Mouse (Mus musculus) limb, embryonic 10.5 days (tissue): ENCODE measurements around the gene Dnajc15. TPM values are rescaled to one million over a fixed set of nuclear protein-coding genes. Genes with fewer than 3 reads are reported as not detected.

ENCODE experiments used
- DNase-seq: peaks from one replicate; pipeline ENCODE4 v3.0.0-alpha.2; 2017; ENCODE audit warnings: low spot score
- H3K27ac ChIP-seq: fragments of 300-500 bp; sonication (generic); 2 replicates; pipeline ENCODE4 v1.5.1; 2016; ENCODE audit warnings: mild to moderate bottlenecking
- H3K27me3 ChIP-seq: fragments of 300-500 bp; sonication (generic); 2 replicates; pipeline ENCODE4 v1.6.1; 2016; ENCODE audit warnings: low read depth, mild to moderate bottlenecking; ENCODE audit not compliant: poor library complexity, severe bottlenecking
- H3K36me3 ChIP-seq: fragments of 300-500 bp; sonication (generic); 2 replicates; pipeline ENCODE4 v1.6.1; 2016; ENCODE audit warnings: mild to moderate bottlenecking, moderate library complexity
- H3K4me1 ChIP-seq: fragments of 300-500 bp; sonication (generic); 2 replicates; pipeline ENCODE4 v1.6.1; 2016
- H3K4me3 ChIP-seq: fragments of 300-500 bp; sonication (generic); 2 replicates; pipeline ENCODE4 v1.5.1; 2016; ENCODE audit warnings: mild to moderate bottlenecking, moderate library complexity
- H3K9me3 ChIP-seq: fragments of 300-500 bp; sonication (generic); replicated peaks from 2 replicates; pipeline ENCODE4 v1.6.1; 2016; ENCODE audit warnings: mild to moderate bottlenecking
- WGBS: fragments of 180-500 bp; shearing (Covaris S2); methylation state at CpG from one replicate; pipeline ENCODE4 v1.1.7; 2016; 5-methylcytosine and 5-hydroxymethylcytosine counted together
- polyA plus RNA-seq: library from polyadenylated mRNA; unstranded; fragments of >200 nt; fragmentation: Nextera tagmentation; extraction: Ambion mirVana; gene quantifications from 2 replicates; pipeline ENCODE4 v1.2.1, GENCODE M21; 2016

Gene Dnajc15
- polyA plus RNA-seq, 1 experiment from 2014 or later = 118 TPM

DNA sequence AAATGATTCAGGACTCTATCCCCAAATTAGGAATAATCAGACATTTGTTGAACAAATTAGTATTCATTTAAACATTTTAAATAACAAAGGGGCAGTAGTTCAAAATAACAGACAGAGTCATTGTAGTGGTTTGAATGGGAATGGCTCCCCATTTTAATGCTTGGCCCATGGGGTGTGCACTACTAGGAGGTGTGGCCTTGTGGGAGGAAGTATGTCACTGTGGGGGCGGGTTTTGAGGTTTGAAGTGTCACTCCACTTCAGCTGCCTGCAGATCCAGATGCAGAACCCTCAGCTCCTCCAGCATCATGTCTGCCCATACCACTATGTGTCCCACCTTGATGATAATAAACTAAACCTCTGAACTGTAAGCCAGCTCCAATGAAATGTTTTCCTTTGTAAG, 26.6 kb downstream of the Dnajc15 start:
- 0 out of 2 replicates have a peak, but pooled peaks cover 9% of the 10 kb centered on the region for H3K4me1 ChIP-seq
- 84% methylated on average over 1 of the region's 1 CpGs for WGBS
- no peak overlapping the region for H3K4me3 ChIP-seq
- H3K27ac ChIP-seq = no peak overlapping the region
- no peak for DNase-seq
- peaks cover 10% of the 10 kb centered on the region; the same call in 1 of the 2 replicates for H3K36me3 ChIP-seq
- H3K27me3 ChIP-seq = no peaks in the 10 kb centered on the region
- H3K9me3 ChIP-seq = no peaks in the 10 kb centered on the region

DNA sequence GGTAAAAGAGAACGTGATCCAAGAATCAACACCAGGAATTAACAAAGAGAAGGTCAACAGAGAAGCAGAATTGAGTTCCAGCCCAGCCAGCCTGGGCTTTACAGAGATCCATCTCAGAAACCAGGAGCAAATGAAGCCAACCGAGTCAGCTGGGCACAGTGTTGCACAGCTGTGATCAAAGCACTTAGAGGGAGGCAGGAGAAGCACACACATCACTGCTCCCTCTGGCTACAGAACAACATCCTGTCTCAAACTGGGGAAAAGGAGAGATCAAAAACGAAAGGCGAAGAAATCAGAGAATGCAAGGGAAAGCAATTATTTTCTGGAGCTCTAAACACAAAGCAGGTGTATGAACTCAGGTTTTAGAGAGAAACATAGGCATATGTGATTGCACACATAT, 28.7 kb downstream of the Dnajc15 start:
- H3K27me3 ChIP-seq = no peaks in the 10 kb centered on the region
- no peaks in the 10 kb centered on the region for H3K9me3 ChIP-seq
- 0 out of 2 replicates have a peak, but pooled peaks cover 9% of the 10 kb centered on the region for H3K4me1 ChIP-seq
- H3K27ac ChIP-seq = no peak overlapping the region
- WGBS = 70% methylated on average over 4 of the region's 4 CpGs
- no peak for DNase-seq
- H3K36me3 ChIP-seq = no peaks in the 10 kb centered on the region
- no peak overlapping the region for H3K4me3 ChIP-seq

DNA sequence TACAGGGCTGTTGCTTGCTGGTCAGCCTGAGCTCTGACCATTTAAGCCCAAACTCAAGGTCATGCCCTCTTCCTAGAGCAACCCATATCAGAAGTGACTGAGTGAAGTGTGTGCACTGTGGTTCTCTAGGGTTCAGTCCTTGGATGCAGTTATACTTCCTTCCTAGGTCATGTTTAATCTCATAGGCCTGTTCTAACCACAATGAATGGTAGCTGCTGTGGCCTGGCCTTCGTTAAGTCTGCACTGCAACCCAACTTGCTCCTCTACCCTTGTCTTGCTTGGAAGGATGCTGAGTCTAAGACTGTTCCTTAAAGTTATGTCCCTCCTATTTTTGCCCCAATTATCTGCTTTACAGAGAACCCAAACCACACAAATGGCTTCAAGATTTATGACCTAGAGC, 29.4 kb downstream of the Dnajc15 start:
- no peaks in the 10 kb centered on the region for H3K9me3 ChIP-seq
- WGBS = 89% methylated on average over 1 of the region's 1 CpGs
- no peak for DNase-seq

DNA sequence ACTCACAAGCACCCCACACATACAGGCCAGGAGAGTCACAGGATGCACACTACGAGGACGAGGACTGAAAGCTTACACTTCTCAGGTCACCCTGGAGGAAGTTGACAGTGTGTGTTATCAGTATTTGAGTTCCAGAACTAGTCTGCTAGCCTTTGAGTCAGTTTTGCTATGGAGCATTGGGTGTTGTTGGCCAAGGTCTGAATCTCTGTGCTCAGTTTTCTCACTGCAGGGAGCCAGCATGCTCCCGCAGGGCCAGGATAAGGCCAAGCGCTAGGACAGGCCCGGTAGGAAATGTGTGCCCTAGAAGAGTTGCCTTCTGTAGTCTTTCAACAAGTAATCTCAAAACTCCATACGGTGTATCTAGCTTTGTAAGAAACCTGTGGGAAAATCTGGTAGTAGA, 34.4 kb downstream of the Dnajc15 start:
- DNase-seq = no peak
- Histone ChIP-seq H3K9me3 (no peaks in the 10 kb centered on the region), H3K4me1 (0 out of 2 replicates have a peak, but pooled peaks cover 4% of the 10 kb centered on the region), H3K4me3 (no peak overlapping the region), H3K36me3 (no peaks in the 10 kb centered on the region), H3K27ac (no peak overlapping the region), H3K27me3 (no peaks in the 10 kb centered on the region)
- WGBS = 86% methylated on average over 6 of the region's 6 CpGs

More for the DNA sequence above, 29.4 kb downstream of the Dnajc15 start:
- H3K4me3 ChIP-seq = no peak overlapping the region
- 0 out of 2 replicates have a peak, but pooled peaks cover 9% of the 10 kb centered on the region for H3K4me1 ChIP-seq
- H3K27ac ChIP-seq = no peak overlapping the region
- no peaks in the 10 kb centered on the region for H3K27me3 ChIP-seq
- H3K36me3 ChIP-seq = no peaks in the 10 kb centered on the region

DNA sequence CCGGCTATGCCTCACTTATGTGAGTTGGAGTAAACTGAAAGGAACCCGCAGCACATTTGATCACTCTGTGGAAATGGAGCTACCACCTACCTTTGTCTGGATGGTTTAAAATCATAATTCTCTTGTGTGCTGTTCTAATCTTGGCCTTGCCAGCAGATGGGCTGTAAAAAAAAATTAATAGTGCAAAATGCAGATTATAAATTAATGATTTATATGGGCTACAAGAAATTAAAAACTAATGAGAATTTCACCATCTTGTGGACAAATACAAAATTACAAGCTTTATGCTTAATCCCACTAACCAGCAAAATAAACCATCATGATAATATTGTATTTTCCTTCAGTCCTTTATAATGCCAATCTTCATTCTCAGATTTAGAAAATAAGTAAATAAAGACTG, 34.8 kb downstream of the Dnajc15 start:
- H3K27me3 ChIP-seq = no peaks in the 10 kb centered on the region
- H3K4me1 ChIP-seq = no peaks in the 10 kb centered on the region

DNA sequence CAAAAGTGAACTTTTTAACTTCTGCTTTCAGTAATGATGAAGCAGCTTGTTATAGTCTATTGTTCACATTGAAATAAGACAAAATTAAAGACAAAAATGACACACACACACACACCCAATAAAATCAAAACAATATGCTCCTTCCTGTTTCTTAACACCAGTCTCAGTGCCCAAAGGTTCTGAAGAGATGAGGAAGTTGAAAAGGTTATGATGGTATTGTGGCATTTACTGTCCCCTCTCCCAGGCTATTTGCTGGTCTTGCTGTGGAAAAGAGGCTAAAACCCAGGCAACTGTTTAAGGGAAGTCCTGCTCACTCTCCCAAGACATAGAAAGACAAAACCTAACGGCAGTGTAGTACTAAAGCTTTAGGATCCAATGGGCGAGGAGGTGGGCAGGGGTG, 38.1 kb downstream of the Dnajc15 start:
- no peak for DNase-seq
- H3K27me3 ChIP-seq = no peaks in the 10 kb centered on the region
- H3K27ac ChIP-seq = no peak overlapping the region
- H3K4me1 ChIP-seq = no peaks in the 10 kb centered on the region
- 89% methylated on average over 2 of the region's 2 CpGs for WGBS
- no peak overlapping the region for H3K4me3 ChIP-seq
- 0 out of 2 replicates have a peak, but pooled peaks cover 2% of the 10 kb centered on the region for H3K36me3 ChIP-seq
- H3K9me3 ChIP-seq = no peaks in the 10 kb centered on the region

More for the DNA sequence above, 34.8 kb downstream of the Dnajc15 start:
- H3K4me3 ChIP-seq = no peak overlapping the region
- H3K9me3 ChIP-seq = no peaks in the 10 kb centered on the region
- DNase-seq = no peak
- 94% methylated on average over 2 of the region's 2 CpGs for WGBS
- H3K27ac ChIP-seq = no peak overlapping the region
- no peaks in the 10 kb centered on the region for H3K36me3 ChIP-seq

DNA sequence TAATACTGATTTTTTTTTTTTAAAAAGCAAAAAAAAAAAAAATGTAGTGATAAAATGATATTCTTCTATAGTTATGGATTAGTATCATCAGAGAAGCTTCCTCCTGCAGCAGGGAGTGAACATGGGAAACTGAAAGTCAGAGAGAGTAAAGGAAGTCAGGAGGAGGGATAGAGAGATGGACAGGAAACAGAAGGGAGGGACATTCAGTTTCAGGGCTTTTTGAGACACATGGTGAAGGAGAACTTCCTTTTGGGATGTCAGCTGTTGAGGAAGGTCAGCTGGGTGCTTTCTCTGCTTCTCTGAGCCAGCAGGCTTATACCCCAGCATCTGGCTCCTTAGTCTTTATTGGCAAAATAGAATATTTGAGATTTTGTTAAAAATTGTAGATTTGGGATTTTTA, 42.6 kb downstream of the Dnajc15 start:
- DNase-seq = no peak
- Histone ChIP-seq H3K4me3 (no peak overlapping the region), H3K4me1 (no peaks in the 10 kb centered on the region), H3K9me3 (no peaks in the 10 kb centered on the region), H3K36me3 (0 out of 2 replicates have a peak, but pooled peaks cover 2% of the 10 kb centered on the region), H3K27me3 (no peaks in the 10 kb centered on the region), H3K27ac (no peak overlapping the region)

DNA sequence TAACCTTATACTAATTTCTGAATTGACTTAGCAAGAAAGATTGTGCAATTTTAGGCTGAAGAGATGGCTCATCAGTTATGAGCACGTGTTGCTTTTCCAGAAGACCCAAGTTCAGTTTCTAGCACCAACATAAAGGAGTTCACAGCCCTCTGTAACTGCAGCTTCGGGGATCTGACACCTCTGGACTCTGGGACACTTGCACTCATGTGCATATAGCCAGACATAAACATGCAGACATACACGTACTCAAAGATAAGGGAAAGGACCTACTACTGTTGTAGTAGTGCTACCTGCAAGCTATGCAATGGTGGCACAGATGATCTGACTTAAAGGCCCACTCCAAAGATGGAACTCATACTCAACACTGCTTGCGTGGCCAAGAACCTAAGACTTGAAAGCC, 43.0 kb downstream of the Dnajc15 start:
- Histone ChIP-seq H3K4me1 (no peaks in the 10 kb centered on the region), H3K9me3 (no peaks in the 10 kb centered on the region), H3K36me3 (0 out of 2 replicates have a peak, but pooled peaks cover 2% of the 10 kb centered on the region), H3K4me3 (no peak overlapping the region), H3K27me3 (no peaks in the 10 kb centered on the region), H3K27ac (no peak overlapping the region)
- WGBS = 89% methylated on average over 4 of the region's 4 CpGs
- DNase-seq = no peak

DNA sequence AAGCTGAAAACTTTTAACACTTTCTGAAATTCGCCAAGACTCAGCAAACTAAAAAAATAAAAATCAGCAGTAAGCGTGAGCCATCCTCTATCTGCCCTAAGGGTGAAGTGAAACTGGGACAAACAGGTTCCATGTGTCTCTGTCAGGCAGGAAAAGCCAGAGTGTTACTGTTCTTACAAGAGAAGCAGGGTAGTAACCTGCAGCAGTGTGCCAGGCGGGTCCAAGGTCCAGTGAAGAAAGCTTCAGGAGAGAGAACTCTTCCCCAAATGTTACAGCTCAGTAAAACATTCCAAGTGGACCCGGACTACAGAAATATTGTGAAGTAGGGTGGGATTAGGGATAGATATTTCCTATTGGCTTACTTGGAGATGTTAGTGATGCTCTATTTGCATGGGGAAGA, 45.3 kb downstream of the Dnajc15 start:
- Histone ChIP-seq H3K27ac (no peak overlapping the region), H3K4me3 (no peak overlapping the region), H3K4me1 (no peaks in the 10 kb centered on the region), H3K36me3 (0 out of 2 replicates have a peak, but pooled peaks cover 3% of the 10 kb centered on the region), H3K9me3 (no peaks in the 10 kb centered on the region), H3K27me3 (no peaks in the 10 kb centered on the region)
- WGBS = 88% methylated on average over 4 of the region's 4 CpGs
- DNase-seq = no peak

DNA sequence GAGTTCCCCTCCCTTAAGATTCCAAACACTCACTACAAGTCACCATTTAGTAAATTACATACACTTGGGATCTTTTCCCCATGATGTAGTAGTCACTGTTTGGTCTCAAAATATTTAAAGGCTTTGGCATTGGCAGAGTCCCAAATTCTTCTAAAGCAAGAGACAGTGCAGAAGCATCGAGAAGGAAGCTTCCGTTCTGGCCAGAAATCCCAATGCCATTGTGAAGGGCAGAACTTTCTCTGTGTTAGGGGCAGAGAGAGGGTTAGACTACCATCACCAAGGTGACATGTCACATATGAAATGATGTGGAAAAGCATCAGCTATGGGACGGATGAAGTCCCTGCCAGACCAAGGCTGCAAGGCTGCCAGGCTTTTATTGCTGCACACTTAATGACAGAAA, 49.0 kb downstream of the Dnajc15 start:
- Histone ChIP-seq H3K4me3 (no peak overlapping the region), H3K27ac (no peak overlapping the region), H3K27me3 (no peaks in the 10 kb centered on the region), H3K9me3 (no peaks in the 10 kb centered on the region), H3K4me1 (peaks cover 2% of the 10 kb centered on the region; the same call in 1 of the 2 replicates), H3K36me3 (peaks cover 16% of the 10 kb centered on the region)
- 88% methylated on average over 3 of the region's 3 CpGs for WGBS
- DNase-seq = no peak

DNA sequence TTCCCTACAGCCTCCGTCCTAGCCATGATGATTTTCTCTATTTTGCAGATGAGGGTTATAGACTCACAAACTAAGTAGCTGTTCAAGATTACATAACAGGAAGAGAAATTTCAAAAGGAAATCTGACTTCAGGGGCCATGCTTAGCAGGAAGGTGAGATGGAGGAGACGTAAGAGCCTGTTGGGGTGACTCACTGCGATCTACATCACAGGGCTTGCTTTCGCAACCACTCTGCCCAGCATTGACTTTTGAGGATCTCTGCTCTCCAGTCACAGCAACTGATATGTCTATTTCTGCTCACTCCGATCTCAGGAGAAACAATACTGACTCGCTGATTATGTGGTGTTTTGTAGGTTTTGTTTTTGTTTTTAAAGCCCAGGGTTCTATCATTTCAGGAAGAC, 49.8 kb downstream of the Dnajc15 start:
- DNase-seq = no peak
- WGBS = 94% methylated on average over 6 of the region's 6 CpGs
- H3K27ac ChIP-seq = no peak overlapping the region

DNA sequence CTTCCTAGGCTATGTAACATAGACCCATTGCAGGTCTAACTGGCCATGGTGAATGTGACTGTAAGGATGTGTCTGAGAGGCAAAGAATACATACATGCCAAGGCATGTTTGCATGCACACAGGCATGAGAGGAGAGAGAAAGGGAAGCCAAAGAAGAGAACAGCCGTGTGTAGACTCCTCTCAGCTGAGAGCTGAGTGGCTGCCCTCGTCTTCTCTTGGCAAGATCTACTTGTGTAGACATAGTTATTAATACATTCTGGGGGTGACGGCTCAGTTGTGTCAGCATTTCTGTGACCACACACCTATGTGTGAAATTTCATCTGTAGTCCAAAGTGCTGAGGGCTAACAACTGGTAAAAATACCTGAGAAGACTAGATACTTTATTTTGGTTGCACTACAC, 55.1 kb downstream of the Dnajc15 start:
- no peaks in the 10 kb centered on the region for H3K9me3 ChIP-seq
- no peak overlapping the region for H3K4me3 ChIP-seq
- 91% methylated on average over 3 of the region's 3 CpGs for WGBS
- H3K36me3 ChIP-seq = peaks cover 16% of the 10 kb centered on the region
- H3K4me1 ChIP-seq = peaks cover 4% of the 10 kb centered on the region; the same call in 1 of the 2 replicates
- no peak for DNase-seq
- no peak overlapping the region for H3K27ac ChIP-seq
- no peaks in the 10 kb centered on the region for H3K27me3 ChIP-seq

More for the DNA sequence above, 49.8 kb downstream of the Dnajc15 start:
- no peaks in the 10 kb centered on the region for H3K9me3 ChIP-seq
- no peak overlapping the region for H3K4me3 ChIP-seq
- peaks cover 16% of the 10 kb centered on the region for H3K36me3 ChIP-seq
- H3K27me3 ChIP-seq = no peaks in the 10 kb centered on the region
- peaks cover 3% of the 10 kb centered on the region; the same call in 1 of the 2 replicates for H3K4me1 ChIP-seq

DNA sequence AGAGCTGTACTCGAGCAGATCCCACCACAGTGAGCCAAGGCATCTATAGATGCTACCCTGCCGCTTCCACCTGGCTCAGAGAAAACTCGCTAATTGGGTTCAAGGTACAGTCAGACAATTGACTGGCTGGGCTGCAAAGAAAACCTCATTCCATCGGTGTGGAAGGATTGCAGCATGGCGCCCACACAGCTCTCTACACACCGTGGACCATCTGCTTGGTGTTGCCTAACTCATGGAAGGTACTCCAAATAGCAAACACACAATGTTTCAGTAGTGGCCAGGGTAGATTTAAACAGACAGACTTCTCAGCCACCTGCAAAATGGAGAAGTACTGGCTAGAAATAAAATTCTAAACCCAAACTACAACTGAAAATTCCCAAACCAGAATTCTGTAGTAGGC, 57.4 kb downstream of the Dnajc15 start:
- no peak for DNase-seq
- peaks cover 9% of the 10 kb centered on the region; the same call in 1 of the 2 replicates for H3K4me1 ChIP-seq
- H3K4me3 ChIP-seq = no peak overlapping the region
- H3K27me3 ChIP-seq = no peaks in the 10 kb centered on the region
- WGBS = 94% methylated on average over 6 of the region's 6 CpGs
- no peaks in the 10 kb centered on the region for H3K9me3 ChIP-seq
- no peak overlapping the region for H3K27ac ChIP-seq
- peaks cover 12% of the 10 kb centered on the region for H3K36me3 ChIP-seq

DNA sequence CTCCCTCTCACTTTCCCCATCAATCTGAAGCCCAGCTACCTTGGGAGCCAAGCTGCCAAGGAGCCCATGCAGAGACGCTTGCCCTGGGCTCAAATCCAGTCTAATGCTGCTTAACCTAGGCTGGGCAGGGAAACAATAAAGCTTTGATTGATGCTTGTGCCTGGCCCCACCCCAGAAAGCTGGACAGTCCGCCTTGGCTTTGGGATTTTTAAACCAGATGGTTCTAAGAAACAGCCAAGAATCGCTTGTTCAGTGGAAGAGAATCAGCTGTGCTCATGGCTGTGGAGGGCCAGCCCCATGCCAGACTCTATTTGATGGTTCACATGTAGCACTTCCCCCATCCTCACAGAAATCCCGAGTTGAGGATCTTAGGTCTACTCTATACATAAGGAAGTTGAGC, 60.0 kb downstream of the Dnajc15 start:
- no peak for DNase-seq
- whole genome bisulfite sequencing = 75% methylated on average over 4 of the region's 4 CpGs

More for the DNA sequence above, 60.0 kb downstream of the Dnajc15 start:
- H3K9me3 ChIP-seq = no peaks in the 10 kb centered on the region
- H3K4me1 ChIP-seq = peaks cover 6% of the 10 kb centered on the region; the same call in 1 of the 2 replicates
- H3K4me3 ChIP-seq = no peak overlapping the region
- no peaks in the 10 kb centered on the region for H3K27me3 ChIP-seq
- no peaks in the 10 kb centered on the region for H3K36me3 ChIP-seq
- H3K27ac ChIP-seq = no peak overlapping the region
